In genomic region chr7:51771895-51772871, GRCm38 (mm10) we compare ENCODE assay signal across 7 mouse cellular contexts.
A peak's percentile ranks its signal among the peaks of the same experiment; 100 is the strongest.
DNase-seq lines count a peak whose midpoint lies in the region; ATAC-seq lines count a peak whose summit lies in the region.

No protein-coding gene starts in this region.

- 0 out of 2 replicates have a peak, but pooled peaks have one; percentile 68 for ATAC-seq in hindbrain, embryonic 11.5 days (ENCODE audit: low FRiP score)
- ATAC-seq in midbrain, embryonic 16.5 days: peak; percentile 93

- H3K4me2 ChIP-seq in hindbrain, embryonic 11.5 days (replicated peaks; ENCODE audit: low read depth, low read length): no peak overlapping the region
- peak overlapping the region; percentile 46 for H3K4me2 ChIP-seq in midbrain, embryonic 16.5 days (ENCODE audit: low read length)

- no peak overlapping the region for H3K4me3 ChIP-seq in hindbrain, embryonic 11.5 days (ENCODE audit: low read depth, low read length)
- H3K4me3 ChIP-seq in midbrain, embryonic 16.5 days (ENCODE audit: low read depth, low read length): no peak overlapping the region

- 66% methylated on average over 8 of the region's 8 CpGs for WGBS in hindbrain, embryonic 11.5 days
- 36% methylated on average over 8 of the region's 8 CpGs for WGBS in midbrain, embryonic 16.5 days

- H3K36me3 ChIP-seq in hindbrain, embryonic 11.5 days (ENCODE audit: control insufficient read depth, insufficient read depth, low read length): no peaks in the 10 kb centered on the region
- no peaks in the 10 kb centered on the region for H3K36me3 ChIP-seq in midbrain, embryonic 16.5 days (ENCODE audit: control insufficient read depth, insufficient read depth, low read length)

- H3K9me3 ChIP-seq in hindbrain, embryonic 11.5 days (ENCODE audit: control insufficient read depth, low read length): no peaks in the 10 kb centered on the region
- H3K9me3 ChIP-seq in midbrain, embryonic 16.5 days (replicated peaks; ENCODE audit: control insufficient read depth, low read length, poor library complexity, severe bottlenecking): no peaks in the 10 kb centered on the region

- peak; percentile 23 for DNase-seq in cerebellum, adult 11 months
- DNase-seq in embryo, embryonic 10 days (ENCODE audit: low spot score): peak; percentile 61
- DNase-seq in hindbrain, embryonic 11.5 days (ENCODE audit: low spot score): peak; percentile 34
- DNase-seq in gastrocnemius, adult 8-10 months (ENCODE audit: low spot score in 2 of 2): no peak
- no peak for DNase-seq in heart, adult 11 months
- no peak for DNase-seq in ovary, postnatal 14 days (ENCODE audit: low spot score)

- H3K27me3 ChIP-seq in hindbrain, embryonic 11.5 days (ENCODE audit: control insufficient read depth, insufficient read depth, low read length): no peaks in the 10 kb centered on the region
- no peaks in the 10 kb centered on the region for H3K27me3 ChIP-seq in midbrain, embryonic 16.5 days (ENCODE audit: control insufficient read depth, insufficient read depth, low read depth, low read length)

- no peak overlapping the region for H3K9ac ChIP-seq in hindbrain, embryonic 11.5 days (ENCODE audit: low read depth, low read length)
- H3K9ac ChIP-seq in midbrain, embryonic 16.5 days (ENCODE audit: low read depth, low read length): 0 out of 2 replicates have a peak overlapping the region, but pooled peaks have one; percentile 40

- H3K4me1 ChIP-seq in hindbrain, embryonic 11.5 days (replicated peaks; ENCODE audit: control insufficient read depth, insufficient read depth, low read length): no peaks in the 10 kb centered on the region
- H3K4me1 ChIP-seq in midbrain, embryonic 16.5 days (ENCODE audit: control insufficient read depth, insufficient read depth, low read length): peaks cover 8% of the 10 kb centered on the region

- no peak overlapping the region for H3K27ac ChIP-seq in hindbrain, embryonic 11.5 days (ENCODE audit: low read depth, low read length)
- peak overlapping the region; percentile 91 for H3K27ac ChIP-seq in midbrain, embryonic 16.5 days (ENCODE audit: low read length)

Comparison
In these comparisons a context has a peak if more than half of its experiments do, and no peak if none do; other contexts are left out.
1. DNase-seq: peak in cerebellum, adult 11 months (single experiment), embryo, embryonic 10 days (single experiment) and hindbrain, embryonic 11.5 days (single experiment); none in gastrocnemius, adult 8-10 months (0 of 2), heart, adult 11 months (single experiment) and ovary, postnatal 14 days (single experiment).